Mouse (Mus musculus): Measurements from ENCODE around the gene Dzip1l. TPM values are rescaled to one million over a fixed set of nuclear protein-coding genes. Genes with fewer than 3 reads are reported as not detected.
"Not testable (repeated sequence)": the region's sequence is repeated elsewhere in the genome, so short reads cannot be mapped to it uniquely, and the experiment has no call there.

The Dzip1l gene
- polyA plus RNA-seq (2015; fragmentation: Nextera tagmentation; extraction: Ambion mirVana): 13.3 TPM in 2 replicates

DNA sequence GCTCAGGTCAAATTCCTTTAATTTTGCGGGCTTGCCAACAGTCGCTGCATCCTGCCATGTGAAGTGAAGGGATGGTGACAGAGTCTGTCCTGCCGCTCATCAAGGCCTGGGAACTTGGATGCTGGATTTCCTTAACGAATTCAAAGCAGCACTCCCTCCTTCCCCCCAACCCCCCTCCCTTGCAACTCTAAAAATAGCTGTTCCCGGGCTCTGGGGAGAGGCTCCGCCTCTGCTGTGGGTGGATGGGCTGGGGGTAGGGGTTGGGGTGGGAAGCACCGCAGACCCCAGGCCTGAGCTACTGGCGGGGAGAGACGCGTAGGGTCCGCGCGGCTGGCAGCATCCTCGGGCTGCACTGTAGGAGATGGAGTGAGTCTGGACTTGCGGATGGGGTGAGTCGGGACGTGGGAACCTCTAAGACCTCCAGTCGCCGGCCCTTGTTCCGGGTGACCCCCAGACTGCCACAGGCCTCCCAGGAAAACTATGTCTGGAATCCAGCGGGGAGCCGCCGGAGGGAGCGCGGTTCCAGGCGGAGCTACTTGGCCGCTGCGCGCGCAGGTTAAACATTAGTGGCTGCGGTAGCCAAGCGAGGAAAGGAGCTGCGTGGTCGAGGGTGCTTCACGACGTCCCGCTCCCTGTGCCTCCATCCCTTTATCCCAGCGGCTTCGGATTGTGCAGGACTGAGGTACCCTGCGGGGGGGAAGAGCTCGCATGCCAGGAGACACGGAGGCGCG, at the start of gene Dzip1l:
TSS of gene Dzip1l (plus strand) at position 216 of the 731 bp plus-strand sequence.
- peak within 1 kb of the TSS; percentile 75 for H3K9ac ChIP-seq (replicated peaks)
- no peaks in the 10 kb centered on the region for H3K9me3 ChIP-seq
- under 1% methylated on average over 38 of the region's 44 CpGs for WGBS
- peak; percentile 94 for ATAC-seq (replicated peaks)
- no peaks in the 10 kb centered on the region for H3K36me3 ChIP-seq
- peak within 1 kb of the TSS; percentile 81 for H3K4me3 ChIP-seq
- no peaks in the 10 kb centered on the region for H3K27me3 ChIP-seq
- H3K27ac ChIP-seq (replicated peaks): peak within 1 kb of the TSS; percentile 88
- H3K4me2 ChIP-seq (replicated peaks): peak within 1 kb of the TSS; percentile 82
- peaks cover 37% of the 10 kb centered on the region for H3K4me1 ChIP-seq

DNA sequence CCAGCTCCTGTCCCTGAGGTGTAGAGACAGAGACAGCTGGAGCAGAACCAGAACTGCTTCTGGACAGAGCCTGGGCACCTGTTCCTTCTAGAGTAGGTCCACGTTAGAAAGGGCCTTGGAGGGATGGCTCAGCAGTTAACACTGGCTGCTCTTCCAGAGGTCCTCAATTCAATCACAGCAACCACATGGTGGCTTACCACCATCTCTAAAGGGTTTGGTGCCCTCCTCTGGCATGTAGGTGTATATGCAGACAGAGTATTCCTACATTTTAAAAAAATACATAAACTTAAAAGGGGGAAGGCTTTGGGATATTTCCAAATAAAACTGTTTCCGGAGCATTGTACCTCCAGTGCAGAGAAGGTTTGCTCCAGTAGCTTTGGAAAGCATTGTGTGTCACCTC, 48.6 kb upstream of the Dzip1l start:
- Histone ChIP-seq H3K4me3 (no peak overlapping the region), H3K36me3 (peaks cover 36% of the 10 kb centered on the region), H3K27ac (replicated peaks) (no peak overlapping the region), H3K27me3 (no peaks in the 10 kb centered on the region), H3K4me1 (peaks cover 18% of the 10 kb centered on the region), H3K4me2 (replicated peaks) (no peak overlapping the region), H3K9me3 (no peaks in the 10 kb centered on the region), H3K9ac (replicated peaks) (no peak overlapping the region)
- WGBS: 41% methylated on average over 2 of the region's 2 CpGs
- no peak for ATAC-seq (replicated peaks)

DNA sequence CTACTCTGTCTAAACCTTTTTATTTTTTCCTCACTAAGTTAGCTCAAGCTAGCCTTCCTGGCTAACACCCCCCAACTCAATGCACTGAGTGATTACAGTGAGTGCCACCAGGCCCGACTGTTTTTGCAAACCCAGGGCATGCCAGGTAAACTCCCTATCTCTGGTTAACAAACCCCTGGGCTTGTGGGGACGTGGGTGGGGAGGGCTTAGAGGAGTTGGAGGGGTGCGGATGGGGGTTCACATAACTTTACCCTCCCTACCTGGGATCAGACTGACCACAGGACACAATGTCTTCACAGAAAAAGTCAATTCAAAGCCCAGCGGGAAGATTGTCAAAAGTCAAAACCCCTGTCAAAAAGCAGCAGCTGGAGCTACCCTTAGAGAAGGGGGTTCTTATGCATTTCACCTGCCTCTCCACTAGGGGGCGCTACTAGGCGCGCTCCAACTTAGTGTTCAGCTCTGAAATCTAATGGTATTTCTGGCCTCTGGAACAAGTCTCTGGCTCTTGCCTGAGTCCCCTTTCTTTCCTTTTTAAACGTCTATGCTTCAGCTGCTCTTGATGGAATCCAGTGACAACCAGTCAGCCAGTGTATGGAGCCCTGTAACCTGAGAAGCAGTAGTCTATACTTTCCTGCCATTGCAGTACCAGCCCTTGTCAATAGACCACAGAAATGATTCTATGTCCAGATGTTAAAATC, 41.6 kb upstream of the Dzip1l start:
- Histone ChIP-seq H3K27me3 (no peaks in the 10 kb centered on the region), H3K4me2 (replicated peaks) (no peak overlapping the region), H3K36me3 (peaks cover 22% of the 10 kb centered on the region), H3K27ac (replicated peaks) (no peak overlapping the region), H3K4me3 (no peak overlapping the region), H3K4me1 (no peaks in the 10 kb centered on the region), H3K9ac (replicated peaks) (no peak overlapping the region), H3K9me3 (no peaks in the 10 kb centered on the region)
- 30% methylated on average over 8 of the region's 8 CpGs for WGBS
- no peak for ATAC-seq (replicated peaks)

DNA sequence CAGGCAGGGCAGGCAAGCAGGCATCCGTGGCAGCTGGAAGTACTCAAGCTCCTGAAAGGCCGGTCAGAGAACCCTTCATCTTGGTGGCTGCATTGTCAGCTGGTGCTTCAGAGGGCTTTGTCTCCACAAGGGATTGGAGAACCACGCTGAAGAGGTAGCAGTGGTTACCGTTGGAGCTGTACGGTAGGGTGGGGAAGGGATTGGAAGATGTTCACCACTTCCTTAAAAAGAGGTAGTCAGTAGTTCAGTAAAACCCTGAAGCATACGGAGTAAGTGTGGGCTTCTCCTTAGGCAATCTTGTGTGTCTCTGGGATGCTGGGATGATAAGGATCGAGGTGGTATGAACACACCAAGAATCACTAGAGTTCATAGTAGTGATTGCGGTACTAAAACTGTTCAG, 38.2 kb upstream of the Dzip1l start:
- Histone ChIP-seq H3K4me3 (no peak overlapping the region), H3K4me1 (no peaks in the 10 kb centered on the region), H3K9me3 (no peaks in the 10 kb centered on the region), H3K27me3 (no peaks in the 10 kb centered on the region), H3K36me3 (no peaks in the 10 kb centered on the region), H3K27ac (replicated peaks) (no peak overlapping the region), H3K4me2 (replicated peaks) (no peak overlapping the region), H3K9ac (replicated peaks) (no peak overlapping the region)
- 78% methylated on average over 8 of the region's 8 CpGs for WGBS
- no peak for ATAC-seq (replicated peaks)

DNA sequence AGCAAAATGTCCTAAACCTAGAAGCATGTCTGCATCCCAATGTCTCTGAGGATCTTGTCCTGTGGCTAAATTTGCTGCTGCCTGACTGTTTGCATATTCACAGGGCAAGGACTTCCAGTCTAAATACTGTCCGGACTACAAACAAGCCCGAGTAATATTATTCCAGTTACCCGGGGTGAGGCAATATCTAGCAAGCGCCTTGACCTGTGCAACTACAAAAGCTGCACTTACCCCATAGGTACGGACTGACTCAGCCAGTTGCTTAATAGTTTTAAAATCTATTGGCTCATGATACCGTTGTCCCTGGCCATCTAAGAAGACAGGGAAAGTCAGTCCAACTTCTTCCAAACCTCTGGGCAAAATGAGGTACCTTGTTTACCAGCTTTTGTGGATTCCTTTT, 30.2 kb upstream of the Dzip1l start:
- not testable (repeated sequence) for H3K36me3 ChIP-seq; H3K27ac ChIP-seq (replicated peaks); H3K9ac ChIP-seq (replicated peaks); H3K4me1 ChIP-seq; H3K27me3 ChIP-seq; H3K4me3 ChIP-seq; H3K4me2 ChIP-seq (replicated peaks); ATAC-seq (replicated peaks); H3K9me3 ChIP-seq
- 96% methylated on average over 6 of the region's 6 CpGs for WGBS

DNA sequence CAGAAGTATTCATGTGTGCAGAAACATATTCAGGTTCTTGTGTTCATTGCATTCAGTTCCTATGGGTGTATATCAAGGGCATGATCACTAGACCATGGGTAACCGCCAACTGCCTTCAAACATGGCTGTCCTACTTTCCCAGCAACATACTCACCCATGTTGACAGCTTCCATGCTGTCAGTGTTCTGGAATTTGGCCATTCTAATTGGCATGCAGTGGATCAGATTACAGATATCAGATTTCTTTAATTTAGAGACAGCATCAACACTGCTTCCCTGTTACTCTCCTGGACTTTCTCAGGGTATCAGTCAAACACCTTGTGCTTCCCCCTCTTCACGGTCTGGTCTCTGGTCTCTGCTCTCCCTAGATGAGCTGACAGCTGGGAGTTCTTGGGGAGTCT, 25.7 kb upstream of the Dzip1l start:
- H3K27ac ChIP-seq (replicated peaks): no peak overlapping the region
- no peaks in the 10 kb centered on the region for H3K27me3 ChIP-seq
- 81% methylated on average over 2 of the region's 2 CpGs for WGBS
- H3K4me3 ChIP-seq: no peak overlapping the region
- H3K4me1 ChIP-seq: no peaks in the 10 kb centered on the region
- no peak for ATAC-seq (replicated peaks)
- H3K9ac ChIP-seq (replicated peaks): no peak overlapping the region
- H3K36me3 ChIP-seq: no peaks in the 10 kb centered on the region
- H3K4me2 ChIP-seq (replicated peaks): no peak overlapping the region
- H3K9me3 ChIP-seq: no peaks in the 10 kb centered on the region

DNA sequence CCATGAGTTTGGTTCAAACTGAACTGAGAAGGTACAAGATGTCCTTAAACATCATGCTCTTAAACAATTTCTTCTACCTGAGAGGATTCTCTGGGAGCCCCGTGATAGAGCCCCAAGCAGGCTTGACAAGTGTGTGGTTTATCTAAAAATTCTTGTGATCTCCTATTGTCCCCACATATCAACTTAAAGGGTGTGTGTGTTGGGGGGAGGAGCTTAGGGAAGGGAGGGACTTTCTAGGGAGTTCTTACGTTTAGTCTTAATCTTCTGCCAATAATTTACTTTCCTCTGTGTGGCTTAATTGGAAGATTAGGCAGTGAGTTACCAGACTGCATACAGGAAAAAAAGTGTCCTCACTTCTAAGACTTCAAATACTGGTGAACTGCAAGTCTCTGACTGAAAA, 17.1 kb upstream of the Dzip1l start, which contains the start of gene A4gnt:
TSS of gene A4gnt (plus strand) at position 301 of the 400 bp plus-strand sequence.
- H3K4me3 ChIP-seq: no peak within 1 kb of the TSS
- no peak within 1 kb of the TSS for H3K4me2 ChIP-seq (replicated peaks)
- 38% methylated on average over 2 of the region's 2 CpGs for WGBS
- no peaks in the 10 kb centered on the region for H3K9me3 ChIP-seq
- H3K27ac ChIP-seq (replicated peaks): no peak within 1 kb of the TSS
- ATAC-seq (replicated peaks): no peak
- H3K4me1 ChIP-seq: no peaks in the 10 kb centered on the region
- no peak within 1 kb of the TSS for H3K9ac ChIP-seq (replicated peaks)
- no peaks in the 10 kb centered on the region for H3K36me3 ChIP-seq
- no peaks in the 10 kb centered on the region for H3K27me3 ChIP-seq

DNA sequence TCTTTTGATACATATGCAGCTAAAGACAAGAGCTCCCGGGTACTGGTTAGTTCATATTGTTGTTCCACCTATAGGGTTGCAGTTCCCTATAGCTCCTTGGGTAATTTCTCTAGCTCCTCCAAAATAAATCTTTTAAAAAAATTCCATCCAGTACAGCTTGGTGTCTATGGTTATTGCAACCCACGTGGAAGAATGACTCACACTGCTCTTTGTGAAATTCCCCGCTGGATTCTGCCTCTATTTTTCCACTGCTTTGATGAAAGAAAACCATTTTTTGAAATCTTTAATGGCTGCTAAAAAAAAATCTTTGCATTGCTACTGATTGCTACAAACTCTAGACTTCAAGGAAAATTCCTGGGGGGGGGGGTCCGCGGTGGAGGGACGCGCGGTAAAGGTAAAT, 9.6 kb upstream of the Dzip1l start:
- Histone ChIP-seq H3K4me3 (no peak overlapping the region), H3K27ac (replicated peaks) (no peak overlapping the region), H3K4me1 (no peaks in the 10 kb centered on the region), H3K36me3 (no peaks in the 10 kb centered on the region), H3K9me3 (no peaks in the 10 kb centered on the region), H3K9ac (replicated peaks) (no peak overlapping the region), H3K4me2 (replicated peaks) (no peak overlapping the region), H3K27me3 (no peaks in the 10 kb centered on the region)
- no peak for ATAC-seq (replicated peaks)
- 92% methylated on average over 8 of the region's 8 CpGs for whole genome bisulfite sequencing

DNA sequence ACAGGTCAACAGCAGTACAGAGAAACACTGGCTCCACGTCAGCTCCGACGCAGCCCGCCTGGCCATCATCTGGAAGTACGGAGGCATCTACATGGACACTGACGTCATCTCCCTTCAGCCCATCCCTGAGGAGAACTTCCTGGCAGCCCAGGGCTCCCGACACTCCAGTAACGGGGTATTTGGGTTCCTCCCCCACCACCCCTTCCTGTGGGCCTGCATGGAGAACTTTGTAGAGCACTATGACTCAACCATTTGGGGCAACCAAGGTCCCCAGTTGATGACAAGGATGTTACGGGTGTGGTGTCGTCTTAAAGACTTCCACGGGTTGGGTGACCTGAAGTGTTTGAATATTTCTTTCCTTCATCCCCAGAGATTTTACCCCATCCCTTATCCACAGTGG, 9.1 kb upstream of the Dzip1l start:
- ATAC-seq (replicated peaks): no peak
- 94% methylated on average over 11 of the region's 11 CpGs for WGBS
- H3K4me3 ChIP-seq: no peak overlapping the region
- no peak overlapping the region for H3K4me2 ChIP-seq (replicated peaks)
- no peaks in the 10 kb centered on the region for H3K36me3 ChIP-seq
- H3K27ac ChIP-seq (replicated peaks): no peak overlapping the region
- no peaks in the 10 kb centered on the region for H3K27me3 ChIP-seq
- H3K9me3 ChIP-seq: no peaks in the 10 kb centered on the region
- no peaks in the 10 kb centered on the region for H3K4me1 ChIP-seq
- no peak overlapping the region for H3K9ac ChIP-seq (replicated peaks)

DNA sequence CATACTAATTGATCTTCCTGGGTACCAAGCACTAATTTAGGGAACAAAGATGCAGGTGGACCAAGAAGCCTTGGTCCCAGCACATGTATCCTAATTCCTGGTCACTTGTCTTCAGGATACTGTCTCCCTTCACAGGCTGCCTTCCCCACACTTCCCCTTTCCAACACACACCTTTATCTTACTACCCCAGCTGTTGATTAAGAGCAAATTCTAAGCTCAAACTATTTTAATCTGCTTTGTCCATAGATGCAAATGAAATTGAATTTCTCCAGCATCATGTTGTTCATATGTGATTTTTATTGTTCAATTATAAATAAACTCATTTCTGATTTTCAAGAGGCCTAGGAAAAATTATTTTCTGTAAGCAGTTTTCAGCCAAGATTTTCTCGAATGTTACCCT, 7.3 kb upstream of the Dzip1l start:
- H3K9ac ChIP-seq (replicated peaks): no peak overlapping the region
- no peak for ATAC-seq (replicated peaks)
- H3K27me3 ChIP-seq: no peaks in the 10 kb centered on the region
- H3K4me2 ChIP-seq (replicated peaks): no peak overlapping the region
- no peaks in the 10 kb centered on the region for H3K9me3 ChIP-seq
- no peak overlapping the region for H3K27ac ChIP-seq (replicated peaks)
- WGBS: 92% methylated on average over 1 of the region's 1 CpGs
- H3K36me3 ChIP-seq: no peaks in the 10 kb centered on the region
- no peaks in the 10 kb centered on the region for H3K4me1 ChIP-seq
- no peak overlapping the region for H3K4me3 ChIP-seq

DNA sequence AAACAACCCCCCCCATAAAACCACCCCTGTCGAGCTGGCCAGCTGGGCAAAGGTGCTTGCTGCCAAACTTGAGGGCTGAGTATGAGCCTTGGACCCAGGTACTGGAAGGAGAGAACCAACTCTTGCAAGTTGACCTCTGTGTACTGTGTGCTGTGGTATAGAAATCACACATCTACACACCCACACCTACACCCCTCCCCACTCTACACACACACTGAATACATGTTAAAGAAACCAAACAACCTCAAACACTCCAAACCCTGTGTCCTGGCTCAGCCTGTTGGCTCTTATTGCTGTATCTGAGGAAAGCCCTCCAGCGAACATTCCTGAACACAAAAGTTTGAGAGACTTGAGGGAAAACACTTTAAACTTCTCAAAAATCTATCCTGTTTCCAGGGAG, 6.3 kb upstream of the Dzip1l start:
- Histone ChIP-seq H3K27me3 (no peaks in the 10 kb centered on the region), H3K9ac (replicated peaks) (no peak overlapping the region), H3K4me1 (no peaks in the 10 kb centered on the region), H3K9me3 (no peaks in the 10 kb centered on the region), H3K27ac (replicated peaks) (no peak overlapping the region), H3K36me3 (no peaks in the 10 kb centered on the region), H3K4me3 (no peak overlapping the region), H3K4me2 (replicated peaks) (no peak overlapping the region)
- 39% methylated on average over 2 of the region's 2 CpGs for WGBS
- ATAC-seq (replicated peaks): no peak

DNA sequence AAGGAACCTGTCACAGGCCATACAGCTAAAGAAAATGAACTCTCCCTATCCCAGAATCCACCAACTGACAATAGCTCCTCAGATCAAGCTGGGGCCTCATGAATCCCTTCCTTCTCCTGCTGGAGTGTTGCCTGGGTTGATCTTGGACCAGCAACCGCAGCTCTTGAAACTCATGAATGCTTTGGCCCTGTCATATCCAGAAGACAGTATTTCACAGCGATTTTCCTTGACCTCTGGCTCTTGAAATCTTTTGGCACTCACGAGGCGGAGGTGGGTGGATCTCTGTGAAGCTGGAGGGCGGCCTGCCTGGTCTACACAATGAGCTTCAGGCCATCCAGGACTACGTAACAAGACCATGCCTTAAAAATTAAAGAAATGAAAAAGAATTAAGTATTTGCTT, 5.2 kb upstream of the Dzip1l start:
- no peaks in the 10 kb centered on the region for H3K36me3 ChIP-seq
- H3K27ac ChIP-seq (replicated peaks): no peak overlapping the region
- 82% methylated on average over 6 of the region's 6 CpGs for WGBS
- no peaks in the 10 kb centered on the region for H3K27me3 ChIP-seq
- no peak overlapping the region for H3K4me3 ChIP-seq
- H3K9me3 ChIP-seq: no peaks in the 10 kb centered on the region
- H3K4me1 ChIP-seq: peaks cover 6% of the 10 kb centered on the region; the same call in 1 of the 2 replicates
- H3K4me2 ChIP-seq (replicated peaks): no peak overlapping the region
- ATAC-seq (replicated peaks): no peak
- no peak overlapping the region for H3K9ac ChIP-seq (replicated peaks)
